18 mouse cellular contexts compared by ENCODE assay signal in the genomic region with DNA sequence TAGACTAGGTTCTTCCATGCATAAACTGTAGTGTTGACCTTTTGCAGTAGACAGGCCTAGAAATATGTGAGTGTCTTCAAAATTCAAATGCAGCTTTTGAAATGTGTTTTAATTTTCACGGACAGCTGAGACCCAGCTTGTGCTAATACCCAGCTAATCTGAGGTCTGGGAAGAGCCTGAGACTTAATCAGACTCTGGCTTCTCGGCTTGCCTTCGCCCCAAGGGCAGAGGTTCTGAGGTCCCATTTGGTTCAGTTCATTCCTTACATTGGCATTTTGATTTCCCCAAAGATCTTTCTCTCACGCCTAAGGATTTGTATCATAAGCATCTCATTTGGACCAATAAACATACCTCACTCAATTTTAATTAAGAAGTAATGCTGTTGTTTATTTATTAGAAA.
A peak's percentile ranks its signal among the peaks of the same experiment; 100 is the strongest.
DNase-seq lines count a peak whose midpoint lies in the region; ATAC-seq lines count a peak whose summit lies in the region.
"Had no signal": no experiment of that assay in that cellular context is flagged by ENCODE, and none has a peak within 500 bp of the region (broad histone marks: within the 10 kb centered on the region; RNA-seq: fewer than 3 reads in every experiment).

No protein-coding gene starts in this region.

- no peak for DNase-seq in midbrain, embryonic 10.5 days (ENCODE audit: low spot score)
- DNase-seq in retina, postnatal 1 day, result peak; percentile 27
- DNase-seq in retina, embryonic 14.5 days (ENCODE audit: low spot score), result no peak
- DNase-seq in cerebellum, adult 9-11 months, result no peak
- DNase-seq: adrenal gland, postnatal 14 days; cerebellum, adult 18-20 months; cerebellum, postnatal 10 days; forebrain, postnatal 0 days; gastrocnemius, postnatal 14 days; heart, adult 2 months; heart, postnatal 14 days had no signal

- peak; percentile 79; the same call in 1 of the 2 replicates for ATAC-seq in hindbrain, embryonic 12.5 days (ENCODE audit: low FRiP score)
- ATAC-seq in hindbrain, embryonic 16.5 days, result no peak
- ATAC-seq in midbrain, embryonic 13.5 days, result peak; percentile 54; the same call in 1 of the 2 replicates

- H3K9me3 ChIP-seq in hindbrain, embryonic 12.5 days (replicated peaks), result no peaks in the 10 kb centered on the region
- no peaks in the 10 kb centered on the region for H3K9me3 ChIP-seq in hindbrain, embryonic 16.5 days (ENCODE audit: control insufficient read depth, low read length)
- H3K9me3 ChIP-seq in midbrain, embryonic 13.5 days, result no peaks in the 10 kb centered on the region
- H3K9me3 ChIP-seq in midbrain, embryonic 10.5 days (replicated peaks), result no peaks in the 10 kb centered on the region
- H3K9me3 ChIP-seq: embryonic facial prominence, embryonic 10.5 days; forebrain, embryonic 13.5 days; heart, embryonic 15.5 days had no signal

- H3K27me3 ChIP-seq in hindbrain, embryonic 12.5 days, result no peaks in the 10 kb centered on the region
- no peaks in the 10 kb centered on the region for H3K27me3 ChIP-seq in hindbrain, embryonic 16.5 days (replicated peaks; ENCODE audit: control insufficient read depth, insufficient read depth, low read length)
- H3K27me3 ChIP-seq in midbrain, embryonic 13.5 days, result no peaks in the 10 kb centered on the region
- no peaks in the 10 kb centered on the region for H3K27me3 ChIP-seq in midbrain, embryonic 10.5 days (ENCODE audit: low read depth, poor library complexity, severe bottlenecking)
- H3K27me3 ChIP-seq: forebrain, embryonic 13.5 days; heart, embryonic 15.5 days had no signal

- no peaks in the 10 kb centered on the region for H3K36me3 ChIP-seq in hindbrain, embryonic 12.5 days
- H3K36me3 ChIP-seq in hindbrain, embryonic 16.5 days (ENCODE audit: control insufficient read depth, insufficient read depth, low read length), result no peaks in the 10 kb centered on the region
- no peaks in the 10 kb centered on the region for H3K36me3 ChIP-seq in midbrain, embryonic 13.5 days
- H3K36me3 ChIP-seq in midbrain, embryonic 10.5 days, result no peaks in the 10 kb centered on the region
- H3K36me3 ChIP-seq: embryonic facial prominence, embryonic 10.5 days; heart, embryonic 15.5 days had no signal

- H3K4me3 ChIP-seq in hindbrain, embryonic 12.5 days, result no peak overlapping the region
- no peak overlapping the region for H3K4me3 ChIP-seq in hindbrain, embryonic 16.5 days (ENCODE audit: low read length)
- no peak overlapping the region for H3K4me3 ChIP-seq in midbrain, embryonic 13.5 days (replicated peaks)
- no peak overlapping the region for H3K4me3 ChIP-seq in midbrain, embryonic 10.5 days
- H3K4me3 ChIP-seq: embryonic facial prominence, embryonic 10.5 days; forebrain, embryonic 13.5 days; heart, adult 2 months; heart, embryonic 15.5 days had no signal

- 0 out of 2 replicates have a peak overlapping the region, but pooled peaks have one; percentile 31 for H3K27ac ChIP-seq in hindbrain, embryonic 12.5 days
- no peak overlapping the region for H3K27ac ChIP-seq in hindbrain, embryonic 16.5 days (ENCODE audit: low read depth, low read length)
- H3K27ac ChIP-seq in midbrain, embryonic 13.5 days, result peak overlapping the region; percentile 51; the same call in 1 of the 2 replicates
- no peak overlapping the region for H3K27ac ChIP-seq in midbrain, embryonic 10.5 days (replicated peaks)
- H3K27ac ChIP-seq: embryonic facial prominence, embryonic 10.5 days; forebrain, embryonic 13.5 days; heart, adult 2 months; heart, embryonic 15.5 days had no signal

- H3K4me1 ChIP-seq in hindbrain, embryonic 12.5 days, result peaks cover 12% of the 10 kb centered on the region
- no peaks in the 10 kb centered on the region for H3K4me1 ChIP-seq in hindbrain, embryonic 16.5 days (ENCODE audit: control insufficient read depth, insufficient read depth, low read depth, low read length)
- peaks cover 11% of the 10 kb centered on the region for H3K4me1 ChIP-seq in midbrain, embryonic 13.5 days (replicated peaks)
- peaks cover 4% of the 10 kb centered on the region; the same call in 1 of the 2 replicates for H3K4me1 ChIP-seq in midbrain, embryonic 10.5 days
- H3K4me1 ChIP-seq: forebrain, embryonic 13.5 days; heart, embryonic 15.5 days had no signal

- no peak overlapping the region for H3K9ac ChIP-seq in hindbrain, embryonic 12.5 days
- H3K9ac ChIP-seq in hindbrain, embryonic 16.5 days (ENCODE audit: low read depth, low read length), result no peak overlapping the region
- no peak overlapping the region for H3K9ac ChIP-seq in midbrain, embryonic 13.5 days (replicated peaks)
- H3K9ac ChIP-seq: forebrain, embryonic 13.5 days; forebrain, postnatal 0 days; heart, embryonic 15.5 days had no signal

- H3K4me2 ChIP-seq in hindbrain, embryonic 12.5 days (replicated peaks), result no peak overlapping the region
- no peak overlapping the region for H3K4me2 ChIP-seq in hindbrain, embryonic 16.5 days (ENCODE audit: low read length)
- no peak overlapping the region for H3K4me2 ChIP-seq in midbrain, embryonic 13.5 days (replicated peaks)
- H3K4me2 ChIP-seq: forebrain, embryonic 13.5 days; heart, embryonic 11.5 days; heart, embryonic 15.5 days had no signal

- WGBS in hindbrain, embryonic 12.5 days, result 61% methylated on average over 4 of the region's 4 CpGs
- 57% methylated on average over 4 of the region's 4 CpGs for WGBS in hindbrain, embryonic 16.5 days
- 42% methylated on average over 4 of the region's 4 CpGs for WGBS in midbrain, embryonic 13.5 days
- 87% methylated on average over 4 of the region's 4 CpGs for WGBS in midbrain, embryonic 10.5 days

Comparison
In these comparisons a context has a peak if more than half of its experiments do, and no peak if none do; other contexts are left out.
1. H3K27ac ChIP-seq: peak in hindbrain, embryonic 12.5 days (single experiment) and midbrain, embryonic 13.5 days (single experiment); none in hindbrain, embryonic 16.5 days (single experiment) and midbrain, embryonic 10.5 days (single experiment).